Mouse (Mus musculus): ENCODE measurements around the gene Higd1c.

DNA sequence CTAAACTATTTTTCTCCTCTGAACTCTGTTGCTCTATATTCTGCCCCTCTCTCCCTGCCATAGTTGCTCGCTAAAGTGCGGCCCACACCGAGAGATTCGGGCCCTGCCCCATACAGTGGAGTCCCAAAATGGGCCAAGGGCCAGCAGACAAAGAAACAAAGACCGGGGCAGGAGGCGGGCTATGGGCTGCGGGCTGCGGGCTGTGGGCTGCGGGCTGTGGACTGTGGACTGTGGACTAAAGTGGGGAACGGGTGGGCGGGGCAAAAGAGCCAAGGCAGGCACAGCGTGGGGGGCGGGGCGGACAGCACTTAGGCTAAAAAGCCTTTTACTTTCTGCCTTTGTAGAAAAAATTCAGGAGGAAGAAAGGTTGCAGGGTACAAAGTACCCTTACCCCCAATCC lies 17.6 kb upstream of the Higd1c start:
- no peak for TF ChIP-seq TAL1 (IDR thresholded peaks at IDR 0.05; ENCODE audit: low read length)
- TF ChIP-seq GATA1 (IDR thresholded peaks at IDR 0.05; ENCODE audit: low read length) = no peak
